Mouse (Mus musculus): ENCODE data around the gene Mmp9. TPM values are rescaled to one million over a fixed set of nuclear protein-coding genes. Genes with fewer than 3 reads are reported as not detected.

The Mmp9 gene
- polyA plus RNA-seq, 1 experiment, result 13.4 TPM

DNA sequence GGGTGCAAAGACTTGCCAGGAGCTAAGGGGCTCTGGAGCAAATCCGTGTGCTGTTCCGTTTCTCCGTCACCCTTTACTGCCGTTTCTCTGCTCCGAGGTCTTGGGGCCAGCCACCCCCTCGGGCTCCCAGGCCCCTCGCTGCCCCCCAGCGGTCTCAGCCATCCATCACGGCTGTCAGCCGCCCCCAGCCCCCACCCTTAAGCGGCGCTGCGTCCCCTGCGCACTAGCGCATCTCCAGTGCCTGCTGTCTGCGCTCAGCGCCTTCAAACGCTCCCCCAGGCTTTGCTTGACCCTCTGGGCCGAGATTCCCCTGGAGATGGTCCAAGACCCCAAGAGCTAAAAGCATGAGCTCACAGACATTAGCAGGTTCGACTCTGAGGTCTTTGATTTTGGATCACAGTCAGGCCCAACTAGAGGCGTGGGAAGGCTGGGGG, 28.8 kb downstream of the Mmp9 start:
- WGBS, result 4% methylated on average over 21 of the region's 21 CpGs
- Histone ChIP-seq H3K4me3 (replicated peaks; ENCODE audit: extremely low read depth, low read depth, low read length) (no peak overlapping the region), H3K4me1 (ENCODE audit: control insufficient read depth, insufficient read depth, low read length) (no peaks in the 10 kb centered on the region)
- DNase-seq, result no peak
- no peak for TF ChIP-seq CTCF (IDR thresholded peaks at IDR 0.05; ENCODE audit: insufficient read depth, low read length)
- TF ChIP-seq POLR2A (IDR thresholded peaks at IDR 0.05; ENCODE audit: borderline replicate concordance, extremely low read depth, low read depth, low read length), result no peak

DNA sequence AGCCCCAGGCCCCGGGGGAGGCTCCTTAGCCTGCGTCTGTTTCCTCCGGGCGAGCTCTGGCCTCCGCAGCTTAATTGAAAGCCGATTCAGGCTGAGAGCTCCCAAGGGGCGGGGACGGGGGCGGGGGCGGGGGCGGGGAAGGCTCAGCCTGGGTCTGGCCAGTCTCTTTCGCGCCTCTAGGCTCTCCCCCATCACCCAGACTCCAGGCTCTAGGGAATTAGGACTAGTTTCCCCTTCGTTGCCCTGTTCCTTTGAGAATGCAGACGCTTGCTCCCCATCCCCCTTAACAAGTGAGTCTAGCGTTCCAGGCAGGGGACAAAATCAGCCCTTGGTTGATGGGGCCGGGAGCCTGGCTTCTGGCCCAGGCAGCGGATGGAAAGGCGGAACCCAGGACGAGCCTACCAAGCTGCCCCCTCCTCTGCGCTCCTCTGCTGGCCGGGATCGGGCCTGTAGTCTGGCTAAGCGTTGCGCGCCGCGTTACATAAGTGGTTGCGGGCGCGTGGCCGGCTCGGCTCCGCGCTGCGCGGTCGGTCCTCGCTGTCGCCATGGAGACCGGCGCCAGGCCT, 30.1 kb downstream of the Mmp9 start:
- H3K4me3 ChIP-seq (replicated peaks; ENCODE audit: extremely low read depth, low read depth, low read length), result no peak overlapping the region
- TF ChIP-seq POLR2A (IDR thresholded peaks at IDR 0.05; ENCODE audit: borderline replicate concordance, extremely low read depth, low read depth, low read length) (no peak), CTCF (IDR thresholded peaks at IDR 0.05; ENCODE audit: insufficient read depth, low read length) (no peak)
- 2% methylated on average over 42 of the region's 42 CpGs for WGBS
- no peaks in the 10 kb centered on the region for H3K4me1 ChIP-seq (ENCODE audit: control insufficient read depth, insufficient read depth, low read length)
- no peak for DNase-seq

DNA sequence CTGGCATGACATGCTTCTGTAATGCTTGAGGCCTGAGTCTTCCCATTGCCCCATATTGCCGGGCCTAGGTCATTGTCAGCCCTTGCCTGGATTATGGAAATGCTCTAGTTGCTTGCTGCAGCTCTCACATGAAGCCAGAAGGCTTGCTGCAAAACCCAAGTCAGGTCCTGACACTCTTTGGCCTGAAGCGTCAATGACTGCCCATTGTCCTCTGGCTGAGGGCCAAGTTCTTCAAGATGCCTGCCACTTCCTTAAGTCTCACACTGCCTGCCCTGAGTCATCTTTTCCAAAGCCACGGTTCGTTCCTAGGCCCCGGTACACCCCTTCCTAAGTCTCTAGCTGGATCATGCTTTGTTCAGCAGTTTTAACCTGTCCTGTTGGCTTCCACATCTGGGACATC, 32.1 kb downstream of the Mmp9 start:
- WGBS, result 29% methylated on average over 5 of the region's 5 CpGs
- Histone ChIP-seq H3K4me3 (replicated peaks; ENCODE audit: extremely low read depth, low read depth, low read length) (no peak overlapping the region), H3K4me1 (ENCODE audit: control insufficient read depth, insufficient read depth, low read length) (no peaks in the 10 kb centered on the region)
- no peak for TF ChIP-seq POLR2A (IDR thresholded peaks at IDR 0.05; ENCODE audit: borderline replicate concordance, extremely low read depth, low read depth, low read length)
- TF ChIP-seq CTCF (IDR thresholded peaks at IDR 0.05; ENCODE audit: insufficient read depth, low read length), result no peak
- DNase-seq, result no peak

DNA sequence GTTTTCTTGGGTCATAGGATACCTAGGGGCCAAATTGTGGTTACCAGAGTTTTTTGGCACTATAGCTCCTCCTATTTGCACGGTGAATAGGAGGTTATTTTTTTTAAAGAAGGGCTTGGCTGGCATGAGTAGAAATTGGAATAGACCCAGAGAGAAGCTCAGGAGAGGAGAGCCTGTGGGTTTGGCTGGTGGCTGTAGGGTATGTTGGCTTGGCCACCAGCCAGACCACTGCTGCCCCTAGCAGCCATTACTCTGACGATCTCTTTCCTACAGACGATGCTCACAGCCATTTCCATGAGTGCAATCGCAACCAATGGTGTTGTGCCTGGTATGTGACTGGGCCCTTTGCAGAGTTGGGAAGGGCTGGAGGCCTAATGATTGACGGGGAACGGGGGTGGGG, 35.0 kb downstream of the Mmp9 start:
- no peak for DNase-seq
- TF ChIP-seq CTCF (IDR thresholded peaks at IDR 0.05; ENCODE audit: insufficient read depth, low read length) (no peak), POLR2A (IDR thresholded peaks at IDR 0.05; ENCODE audit: borderline replicate concordance, extremely low read depth, low read depth, low read length) (no peak)
- Histone ChIP-seq H3K4me1 (ENCODE audit: control insufficient read depth, insufficient read depth, low read length) (no peaks in the 10 kb centered on the region), H3K4me3 (replicated peaks; ENCODE audit: extremely low read depth, low read depth, low read length) (no peak overlapping the region)
- WGBS, result 74% methylated on average over 6 of the region's 6 CpGs

DNA sequence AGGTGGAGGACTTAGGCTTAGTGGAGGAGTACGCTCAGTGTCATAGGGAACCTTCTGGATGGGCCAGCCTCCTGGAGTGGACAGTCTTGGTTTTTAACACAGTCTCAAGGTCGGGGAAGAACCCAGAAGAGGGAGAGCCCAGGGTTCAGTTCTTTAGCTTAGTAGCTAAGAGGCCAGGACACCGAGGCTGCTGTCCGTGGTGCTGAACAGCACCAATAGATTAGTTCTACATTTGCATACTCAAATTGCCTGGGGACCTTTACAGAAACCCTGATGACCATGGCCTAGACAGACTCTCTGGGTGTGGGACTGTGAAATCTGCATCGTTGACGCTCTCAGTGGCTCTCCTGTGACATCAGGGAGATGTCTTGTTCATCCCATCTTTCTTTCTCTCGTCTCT, 39.2 kb downstream of the Mmp9 start:
- peak; percentile 36 for DNase-seq
- no peak for TF ChIP-seq POLR2A (IDR thresholded peaks at IDR 0.05; ENCODE audit: borderline replicate concordance, extremely low read depth, low read depth, low read length)
- no peak for TF ChIP-seq CTCF (IDR thresholded peaks at IDR 0.05; ENCODE audit: insufficient read depth, low read length)
- Histone ChIP-seq H3K4me3 (replicated peaks; ENCODE audit: extremely low read depth, low read depth, low read length) (no peak overlapping the region), H3K4me1 (ENCODE audit: control insufficient read depth, insufficient read depth, low read length) (no peaks in the 10 kb centered on the region)
- 21% methylated on average over 7 of the region's 7 CpGs for WGBS

DNA sequence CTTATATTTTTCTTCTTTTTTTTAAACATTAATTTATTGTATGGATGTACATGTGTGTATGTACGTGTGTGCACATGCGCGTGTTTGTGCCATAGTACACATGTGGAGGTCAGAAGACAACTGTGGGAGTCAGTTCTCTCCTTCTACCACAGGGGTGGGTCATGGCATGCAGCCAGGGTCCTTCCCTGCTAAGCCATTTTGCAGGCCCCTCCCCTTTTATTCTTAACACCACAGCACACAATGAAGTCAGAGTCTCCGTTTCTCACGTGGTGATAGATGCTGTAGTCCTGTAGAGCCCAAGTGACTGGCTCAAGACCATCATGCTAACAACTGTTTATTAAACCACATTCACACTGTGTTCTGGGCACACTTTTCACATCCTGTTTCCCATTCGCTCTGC, 45.4 kb downstream of the Mmp9 start:
- no peak overlapping the region for H3K4me3 ChIP-seq (replicated peaks; ENCODE audit: extremely low read depth, low read depth, low read length)
- WGBS, result 58% methylated on average over 6 of the region's 6 CpGs
- H3K4me1 ChIP-seq (ENCODE audit: control insufficient read depth, insufficient read depth, low read length), result no peaks in the 10 kb centered on the region
- TF ChIP-seq POLR2A (IDR thresholded peaks at IDR 0.05; ENCODE audit: borderline replicate concordance, extremely low read depth, low read depth, low read length) (no peak), CTCF (IDR thresholded peaks at IDR 0.05; ENCODE audit: insufficient read depth, low read length) (no peak)
- no peak for DNase-seq

DNA sequence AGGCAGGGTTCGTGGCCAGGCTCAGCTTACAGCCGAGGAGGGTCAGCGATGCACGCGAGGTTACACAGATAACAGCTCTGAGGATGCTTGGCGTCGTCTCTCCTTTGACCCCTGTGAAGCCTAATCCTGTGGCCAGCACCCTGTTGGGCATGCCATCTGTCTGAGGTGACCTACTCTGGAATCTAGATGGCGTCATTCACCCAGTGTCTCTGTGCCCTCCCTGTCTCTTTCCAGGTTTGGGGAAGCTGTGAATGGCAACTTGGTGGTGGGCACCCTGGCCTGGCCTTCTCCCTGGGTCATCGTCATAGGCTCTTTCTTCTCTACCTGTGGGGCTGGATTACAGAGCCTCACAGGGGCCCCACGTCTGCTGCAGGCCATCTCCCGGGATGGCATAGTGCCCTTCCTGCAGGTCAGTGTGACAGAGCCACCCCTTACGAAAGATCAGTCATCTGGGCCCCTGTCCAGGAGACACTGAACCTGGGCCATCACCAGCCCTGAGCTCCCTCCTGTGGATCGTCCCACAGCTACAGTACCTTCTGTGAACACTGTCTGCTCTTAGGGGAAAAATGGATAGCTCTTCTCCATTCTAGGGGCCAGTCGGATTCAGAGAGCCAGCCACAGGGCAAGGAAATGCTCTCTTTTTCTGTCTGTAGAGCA, 45.9 kb downstream of the Mmp9 start:
- 61% methylated on average over 14 of the region's 14 CpGs for WGBS
- DNase-seq, result no peak
- no peak for TF ChIP-seq POLR2A (IDR thresholded peaks at IDR 0.05; ENCODE audit: borderline replicate concordance, extremely low read depth, low read depth, low read length)
- TF ChIP-seq CTCF (IDR thresholded peaks at IDR 0.05; ENCODE audit: insufficient read depth, low read length), result no peak
- Histone ChIP-seq H3K4me3 (replicated peaks; ENCODE audit: extremely low read depth, low read depth, low read length) (no peak overlapping the region), H3K4me1 (ENCODE audit: control insufficient read depth, insufficient read depth, low read length) (no peaks in the 10 kb centered on the region)

DNA sequence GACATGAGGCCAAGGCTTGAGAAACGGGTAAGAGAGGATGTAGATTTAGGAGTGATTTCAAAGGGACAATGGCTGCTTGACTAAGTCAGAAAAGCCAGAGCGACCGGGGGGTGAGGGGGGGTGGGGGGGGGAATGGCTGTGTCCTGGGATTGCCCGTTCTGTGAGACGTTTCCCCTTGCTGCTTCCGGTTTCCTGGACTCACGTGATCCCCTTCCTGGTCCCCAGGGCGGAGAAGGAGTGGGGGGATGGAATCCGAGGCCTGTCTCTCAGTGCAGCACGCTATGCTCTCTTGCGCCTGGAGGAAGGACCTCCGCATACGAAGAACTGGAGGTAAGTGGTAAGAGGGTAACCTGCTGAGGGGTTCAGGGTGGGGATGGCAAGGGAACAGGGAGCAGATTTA, 48.2 kb downstream of the Mmp9 start:
- no peak for DNase-seq
- 37% methylated on average over 13 of the region's 13 CpGs for WGBS
- peak overlapping the region; percentile 9 for H3K4me3 ChIP-seq (replicated peaks; ENCODE audit: extremely low read depth, low read depth, low read length)

DNA sequence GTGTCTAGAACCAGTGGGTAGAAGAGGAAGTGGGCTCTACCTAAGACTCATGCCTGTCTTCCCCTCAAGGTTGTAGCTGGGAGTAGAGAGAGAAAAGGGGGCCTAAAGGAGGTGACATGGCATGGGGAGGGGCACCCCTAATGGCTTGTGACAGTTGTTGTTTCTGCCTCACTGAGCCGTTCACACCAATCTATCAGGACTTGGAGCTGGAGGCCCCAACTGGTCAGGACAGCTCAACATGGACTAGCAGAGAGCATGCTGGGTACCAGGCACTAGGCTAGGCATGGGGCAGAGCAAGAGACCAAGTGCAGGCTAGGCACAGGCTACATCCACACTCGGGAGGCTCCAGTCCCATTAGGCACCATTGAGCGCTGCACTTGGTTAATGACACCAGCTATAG, 50.5 kb downstream of the Mmp9 start:
- no peak overlapping the region for H3K4me3 ChIP-seq (replicated peaks; ENCODE audit: extremely low read depth, low read depth, low read length)
- H3K4me1 ChIP-seq (ENCODE audit: control insufficient read depth, insufficient read depth, low read length), result no peaks in the 10 kb centered on the region
- no peak for DNase-seq
- 74% methylated on average over 3 of the region's 3 CpGs for WGBS
- TF ChIP-seq POLR2A (IDR thresholded peaks at IDR 0.05; ENCODE audit: borderline replicate concordance, extremely low read depth, low read depth, low read length), result no peak
- TF ChIP-seq CTCF (IDR thresholded peaks at IDR 0.05; ENCODE audit: insufficient read depth, low read length), result no peak

More for the DNA sequence above, 48.2 kb downstream of the Mmp9 start:
- no peaks in the 10 kb centered on the region for H3K4me1 ChIP-seq (ENCODE audit: control insufficient read depth, insufficient read depth, low read length)
- TF ChIP-seq POLR2A (IDR thresholded peaks at IDR 0.05; ENCODE audit: borderline replicate concordance, extremely low read depth, low read depth, low read length), result no peak

DNA sequence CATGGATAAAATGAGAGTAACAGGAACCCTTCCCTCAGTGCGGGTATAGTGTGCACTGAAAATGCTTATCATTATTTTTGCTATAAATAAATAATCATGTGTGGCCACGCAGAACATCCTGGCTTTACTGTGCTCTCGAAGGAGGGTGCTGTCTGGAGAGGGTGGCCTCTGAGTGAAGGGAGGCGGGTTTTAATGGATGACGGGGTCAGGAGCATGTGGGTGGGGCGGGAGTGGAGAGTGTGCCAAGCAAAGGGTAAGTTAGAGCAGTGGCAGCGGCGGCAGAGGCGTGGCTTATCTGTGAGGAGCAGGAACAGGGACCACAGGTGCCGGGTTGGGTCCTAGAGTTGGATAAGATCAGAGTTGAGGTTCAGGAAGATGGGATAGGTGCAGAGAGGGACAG, 51.2 kb downstream of the Mmp9 start:
- WGBS, result 16% methylated on average over 10 of the region's 10 CpGs
- DNase-seq, result no peak
- TF ChIP-seq CTCF (IDR thresholded peaks at IDR 0.05; ENCODE audit: insufficient read depth, low read length) (no peak), POLR2A (IDR thresholded peaks at IDR 0.05; ENCODE audit: borderline replicate concordance, extremely low read depth, low read depth, low read length) (no peak)
- no peak overlapping the region for H3K4me3 ChIP-seq (replicated peaks; ENCODE audit: extremely low read depth, low read depth, low read length)
- H3K4me1 ChIP-seq (ENCODE audit: control insufficient read depth, insufficient read depth, low read length), result no peaks in the 10 kb centered on the region
